Mouse (Mus musculus): Measurements from ENCODE around the gene Gm12695. TPM values are rescaled to one million over a fixed set of nuclear protein-coding genes. Genes with fewer than 3 reads are reported as not detected.

The Gm12695 gene
- polyA plus RNA-seq, 1 experiment from 2014 or later = not detected

DNA sequence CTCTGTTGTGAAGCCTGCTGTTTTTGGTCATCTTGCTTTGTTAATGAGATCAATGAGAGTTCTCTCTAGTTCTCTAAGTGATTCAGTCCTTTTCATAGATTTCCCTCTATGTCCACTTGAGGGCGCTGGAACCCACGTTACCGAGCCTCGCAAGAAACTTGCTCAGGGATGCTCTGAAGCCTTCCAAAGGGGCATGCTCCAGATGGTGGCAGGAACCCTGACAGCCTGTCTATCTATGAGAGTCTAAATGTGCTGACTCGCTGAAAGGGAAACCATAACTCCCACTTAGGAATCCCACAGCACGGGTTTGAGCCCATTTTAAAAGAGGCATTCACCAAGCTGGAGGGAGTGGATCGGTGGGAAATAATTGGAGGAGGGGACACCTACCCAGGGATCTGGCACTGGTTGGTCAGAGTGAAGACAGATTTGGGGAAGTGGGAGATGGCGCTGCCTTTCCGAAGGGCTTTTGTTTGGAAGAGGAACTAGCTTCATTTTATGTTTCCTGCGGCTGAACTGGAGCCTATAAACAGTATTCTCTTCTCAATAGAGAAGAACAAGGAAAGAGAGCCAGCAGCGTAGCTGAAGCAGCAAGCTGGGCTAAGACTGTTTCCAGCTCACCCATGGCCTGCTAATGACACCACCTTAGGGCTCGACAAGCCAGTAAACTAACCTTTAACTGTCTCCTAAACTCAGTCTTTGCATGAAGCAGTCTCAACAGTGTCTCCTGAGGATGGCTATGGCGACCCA, 88.2 kb downstream of the Gm12695 start:
- Histone ChIP-seq H3K4me3 (no peak overlapping the region), H3K27me3 (replicated peaks) (no peaks in the 10 kb centered on the region), H3K27ac (ENCODE audit: poor library complexity, severe bottlenecking) (no peak overlapping the region), H3K9me3 (replicated peaks) (no peaks in the 10 kb centered on the region), H3K36me3 (no peaks in the 10 kb centered on the region), H3K4me2 (peak overlapping the region; percentile 3; the same call in 1 of the 2 replicates), H3K9ac (no peak overlapping the region), H3K4me1 (replicated peaks) (peaks cover 3% of the 10 kb centered on the region; the same call in 1 of the 2 replicates)
- WGBS = 39% methylated on average over 13 of the region's 13 CpGs
- ATAC-seq (ENCODE audit: insufficient number of reproducible peaks, low FRiP score) = no peak

DNA sequence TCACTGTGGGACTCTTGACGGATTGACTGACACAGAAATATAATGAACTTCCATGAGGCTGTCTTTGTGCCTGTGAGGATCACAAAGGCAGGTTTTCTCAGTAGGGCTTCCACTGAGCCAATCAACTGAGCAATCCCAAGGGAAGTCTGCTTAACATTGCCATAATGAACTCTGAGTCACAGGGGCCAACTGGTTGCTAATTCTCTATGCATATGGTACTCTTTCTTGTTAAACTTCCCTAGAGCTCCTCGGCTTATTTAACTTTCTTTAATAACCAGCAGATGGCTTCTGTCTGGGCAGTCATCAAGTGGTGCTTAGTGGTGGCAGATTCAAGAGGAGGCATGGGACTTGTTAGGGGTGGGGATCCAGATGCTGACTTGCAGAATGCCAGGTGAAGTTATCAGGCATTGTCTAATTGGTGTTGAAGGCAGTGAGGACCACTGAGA, 97.6 kb downstream of the Gm12695 start:
- no peak overlapping the region for H3K4me2 ChIP-seq
- H3K9ac ChIP-seq = no peak overlapping the region
- no peak overlapping the region for H3K27ac ChIP-seq (ENCODE audit: poor library complexity, severe bottlenecking)
- H3K36me3 ChIP-seq = no peaks in the 10 kb centered on the region
- no peak overlapping the region for H3K4me3 ChIP-seq
- H3K4me1 ChIP-seq (replicated peaks) = no peaks in the 10 kb centered on the region
- ATAC-seq (ENCODE audit: insufficient number of reproducible peaks, low FRiP score) = no peak
- no peaks in the 10 kb centered on the region for H3K9me3 ChIP-seq (replicated peaks)
- H3K27me3 ChIP-seq (replicated peaks) = no peaks in the 10 kb centered on the region
- WGBS = 65% methylated on average over 2 of the region's 2 CpGs

DNA sequence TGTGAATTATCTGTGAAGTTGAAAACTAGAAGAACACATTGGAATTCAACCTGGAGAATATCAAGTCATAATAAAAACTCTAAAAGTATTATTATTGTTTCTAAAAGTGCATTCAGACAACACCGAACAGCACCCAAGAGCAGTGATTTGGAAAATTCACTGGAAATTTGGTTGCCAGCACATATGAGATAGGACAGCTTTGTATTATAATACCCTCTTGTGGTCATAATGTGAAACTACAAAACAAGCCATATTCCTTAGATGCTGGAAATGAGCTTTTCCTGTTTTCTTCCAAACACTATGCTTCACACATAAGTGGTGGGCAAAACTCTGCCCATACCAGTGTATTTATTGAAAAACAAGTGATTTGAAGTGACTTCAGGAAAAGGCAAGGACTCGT, 101.5 kb downstream of the Gm12695 start:
- 40% methylated on average over 2 of the region's 2 CpGs for WGBS
- no peak overlapping the region for H3K9ac ChIP-seq
- H3K4me2 ChIP-seq = no peak overlapping the region
- no peak overlapping the region for H3K27ac ChIP-seq (ENCODE audit: poor library complexity, severe bottlenecking)
- no peak for ATAC-seq (ENCODE audit: insufficient number of reproducible peaks, low FRiP score)
- H3K4me3 ChIP-seq = no peak overlapping the region
- no peaks in the 10 kb centered on the region for H3K4me1 ChIP-seq (replicated peaks)
- H3K9me3 ChIP-seq (replicated peaks) = no peaks in the 10 kb centered on the region
- no peaks in the 10 kb centered on the region for H3K27me3 ChIP-seq (replicated peaks)
- H3K36me3 ChIP-seq = no peaks in the 10 kb centered on the region

DNA sequence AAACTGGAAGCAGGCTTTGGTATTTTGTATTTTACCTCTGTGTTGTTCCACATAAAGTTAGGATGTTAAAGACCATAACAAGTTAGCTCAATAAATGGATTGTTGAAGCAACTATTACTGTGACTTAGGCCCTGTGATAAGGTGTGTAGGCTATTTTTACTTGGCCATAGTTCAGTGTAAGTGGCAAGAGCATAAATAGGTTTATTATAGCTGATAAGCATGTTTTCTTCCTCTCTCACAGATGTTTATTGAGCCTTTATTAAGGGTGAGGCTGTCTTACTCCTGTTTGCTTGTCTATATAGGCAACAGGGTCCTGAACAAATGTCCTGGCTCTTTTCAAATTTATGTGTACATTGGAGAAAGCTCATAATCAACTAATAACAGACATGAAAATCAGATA, 104.0 kb downstream of the Gm12695 start:
- no peak for ATAC-seq (ENCODE audit: insufficient number of reproducible peaks, low FRiP score)
- H3K27ac ChIP-seq (ENCODE audit: poor library complexity, severe bottlenecking) = no peak overlapping the region
- no peak overlapping the region for H3K4me3 ChIP-seq
- no peaks in the 10 kb centered on the region for H3K36me3 ChIP-seq
- no peaks in the 10 kb centered on the region for H3K27me3 ChIP-seq (replicated peaks)
- H3K9me3 ChIP-seq (replicated peaks) = no peaks in the 10 kb centered on the region
- H3K9ac ChIP-seq = no peak overlapping the region
- H3K4me2 ChIP-seq = no peak overlapping the region
- H3K4me1 ChIP-seq (replicated peaks) = no peaks in the 10 kb centered on the region

DNA sequence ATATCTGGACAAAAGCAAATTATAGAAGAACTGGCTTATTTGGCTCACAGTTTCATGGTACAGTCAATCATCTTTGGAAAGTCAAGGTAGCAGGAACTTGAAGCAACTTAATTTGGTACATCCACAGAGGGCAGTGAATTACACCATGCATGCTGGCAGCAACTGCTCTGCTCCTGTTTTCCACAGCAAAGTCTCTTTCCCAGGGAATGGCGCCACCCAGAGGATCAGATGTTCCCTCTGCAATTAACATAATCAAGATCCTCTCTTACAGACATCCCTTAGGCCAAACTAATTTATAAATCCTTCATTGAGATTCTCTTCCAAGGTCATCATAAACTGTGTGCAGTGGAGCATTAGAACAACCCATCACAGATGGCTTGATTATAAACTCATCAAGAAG, 104.8 kb downstream of the Gm12695 start:
- no peaks in the 10 kb centered on the region for H3K4me1 ChIP-seq (replicated peaks)
- no peak overlapping the region for H3K4me3 ChIP-seq
- ATAC-seq (ENCODE audit: insufficient number of reproducible peaks, low FRiP score) = no peak
- H3K9ac ChIP-seq = no peak overlapping the region
- no peaks in the 10 kb centered on the region for H3K9me3 ChIP-seq (replicated peaks)
- H3K27me3 ChIP-seq (replicated peaks) = no peaks in the 10 kb centered on the region
- no peak overlapping the region for H3K4me2 ChIP-seq
- H3K36me3 ChIP-seq = no peaks in the 10 kb centered on the region
- H3K27ac ChIP-seq (ENCODE audit: poor library complexity, severe bottlenecking) = no peak overlapping the region
- 22% methylated on average over 1 of the region's 1 CpGs for WGBS

Other genes starting within 250 kb of the Gm12695 start
- gene Cyp2j6, start 231.5 kb downstream of the Gm12695 start, polyA plus RNA-seq (2016; fragmentation: Nextera tagmentation; extraction: Ambion mirVana) = 4.4 and 4.9 TPM in 2 replicates
- 0.84 and 1.1 TPM in 2 replicates for gene Cyp2j9, start 193.6 kb downstream of the Gm12695 start, polyA plus RNA-seq (2016; fragmentation: Nextera tagmentation; extraction: Ambion mirVana)
- gene Cyp2j5, start 121.0 kb downstream of the Gm12695 start, polyA plus RNA-seq (2016; fragmentation: Nextera tagmentation; extraction: Ambion mirVana) = not detected in 2 replicates

Measured in heart, embryonic 12.5 days (tissue).